11 mouse cellular contexts compared by ENCODE assay signal in genomic region chr17:48700591-48700990, GRCm38 (mm10).
DNase-seq lines count a peak whose midpoint lies in the region; ATAC-seq lines count a peak whose summit lies in the region.
"Had no signal": no experiment of that assay in that cellular context is flagged by ENCODE, and none has a peak within 500 bp of the region (broad histone marks: within the 10 kb centered on the region; RNA-seq: fewer than 3 reads in every experiment).

No protein-coding gene starts in this region.

- ATAC-seq in CD4-positive, CD25-positive, alpha-beta regulatory T cell, adult 4 months = no peak
- no peak for ATAC-seq in kidney, embryonic 15.5 days (replicated peaks; ENCODE audit: low FRiP score)

- H3K4me1 ChIP-seq in kidney, embryonic 15.5 days = no peaks in the 10 kb centered on the region

- no peaks in the 10 kb centered on the region for H3K36me3 ChIP-seq in kidney, embryonic 15.5 days

- no peak overlapping the region for H3K4me3 ChIP-seq in kidney, embryonic 15.5 days (replicated peaks)

- no peak overlapping the region for H3K27ac ChIP-seq in kidney, embryonic 15.5 days

- 19% methylated on average over 10 of the region's 10 CpGs for WGBS in kidney, embryonic 15.5 days

- peak; percentile 26 for DNase-seq in CD4-positive, CD25-positive, alpha-beta regulatory T cell, adult 2 months (ENCODE audit: low read depth, low spot score)
- DNase-seq in kidney, adult 9 months = peak; percentile 2
- peak; percentile 18 for DNase-seq in thymus, postnatal 0 days (ENCODE audit: low spot score)
- DNase-seq in thymus, postnatal 10 days (ENCODE audit: low spot score in 2 of 2) = no peak
- DNase-seq in thymus, postnatal 25 days = peak; percentile 3
- DNase-seq in urinary bladder, adult 2 months (ENCODE audit: low spot score) = no peak
- DNase-seq: heart, postnatal 10 days; layer of hippocampus, postnatal 36 days; lung, postnatal 14 days had no signal

- no peak overlapping the region for H3K4me2 ChIP-seq in kidney, embryonic 15.5 days

- no peak overlapping the region for H3K9ac ChIP-seq in kidney, embryonic 15.5 days

- H3K27me3 ChIP-seq in kidney, embryonic 15.5 days = no peaks in the 10 kb centered on the region

- H3K9me3 ChIP-seq in kidney, embryonic 15.5 days (replicated peaks) = no peaks in the 10 kb centered on the region

Comparison
In these comparisons a context has a peak if more than half of its experiments do, and no peak if none do; other contexts are left out.
1. DNase-seq: peak in CD4-positive, CD25-positive, alpha-beta regulatory T cell, adult 2 months (single experiment), kidney, adult 9 months (single experiment), thymus, postnatal 0 days (single experiment) and thymus, postnatal 25 days (single experiment); none in thymus, postnatal 10 days (0 of 2) and urinary bladder, adult 2 months (single experiment).